8 mouse cellular contexts compared by ENCODE assay signal in genomic region chr2:75589452-75589851, GRCm38 (mm10).
DNase-seq lines count a peak whose midpoint lies in the region; ATAC-seq and TF ChIP-seq lines count a peak whose summit lies in the region.

No protein-coding gene starts in this region.

- no peak for TF ChIP-seq CTCF in liver, postnatal 0 days (IDR thresholded peaks at IDR 0.05; ENCODE audit: low read depth)

- H3K36me3 ChIP-seq in embryonic facial prominence, embryonic 12.5 days, result no peaks in the 10 kb centered on the region
- H3K36me3 ChIP-seq in hindbrain, embryonic 14.5 days (replicated peaks; ENCODE audit: control insufficient read depth, insufficient read depth), result no peaks in the 10 kb centered on the region
- H3K36me3 ChIP-seq in liver, postnatal 0 days (replicated peaks; ENCODE audit: insufficient read depth, low read length), result no peaks in the 10 kb centered on the region
- no peaks in the 10 kb centered on the region for H3K36me3 ChIP-seq in stomach, embryonic 15.5 days

- peak; percentile 34 to 43 for DNase-seq in left cerebral cortex, postnatal 14 days (ENCODE audit: low spot score in 2 of 2)
- no peak for DNase-seq in left cerebral cortex, adult 9 months (ENCODE audit: low spot score in 2 of 2)
- peak; percentile 70 for DNase-seq in hindbrain, embryonic 14.5 days (ENCODE audit: low spot score)
- no peak for DNase-seq in liver, postnatal 0 days
- DNase-seq in cerebellum, postnatal 36 days, result no peak
- no peak for DNase-seq in adrenal gland, adult 2 months

- peaks cover 4% of the 10 kb centered on the region; the same call in 1 of the 2 replicates for H3K4me1 ChIP-seq in embryonic facial prominence, embryonic 12.5 days
- peaks cover 16% of the 10 kb centered on the region; the same call in 1 of the 2 replicates for H3K4me1 ChIP-seq in hindbrain, embryonic 14.5 days (replicated peaks; ENCODE audit: control insufficient read depth, insufficient read depth, low read length)
- H3K4me1 ChIP-seq in liver, postnatal 0 days (ENCODE audit: insufficient read depth), result peaks cover 11% of the 10 kb centered on the region; the same call in 1 of the 2 replicates
- H3K4me1 ChIP-seq in stomach, embryonic 15.5 days, result peaks cover 9% of the 10 kb centered on the region; the same call in 1 of the 2 replicates

- ATAC-seq in embryonic facial prominence, embryonic 12.5 days (ENCODE audit: insufficient number of reproducible peaks, insufficient read depth, low FRiP score, low TSS enrichment), result no peak
- no peak for ATAC-seq in hindbrain, embryonic 14.5 days (ENCODE audit: low FRiP score)
- no peak for ATAC-seq in liver, postnatal 0 days
- peak; percentile 44; the same call in 1 of the 2 replicates for ATAC-seq in stomach, embryonic 15.5 days (ENCODE audit: insufficient read depth, low FRiP score, low read depth)

- H3K4me2 ChIP-seq in embryonic facial prominence, embryonic 12.5 days (replicated peaks), result peak overlapping the region; percentile 37
- H3K4me2 ChIP-seq in hindbrain, embryonic 14.5 days (replicated peaks), result peak overlapping the region; percentile 49
- H3K4me2 ChIP-seq in liver, postnatal 0 days (ENCODE audit: low read depth, low read length), result peak overlapping the region; percentile 50
- peak overlapping the region; percentile 47 for H3K4me2 ChIP-seq in stomach, embryonic 15.5 days

- H3K9me3 ChIP-seq in embryonic facial prominence, embryonic 12.5 days, result no peaks in the 10 kb centered on the region
- no peaks in the 10 kb centered on the region for H3K9me3 ChIP-seq in hindbrain, embryonic 14.5 days (ENCODE audit: control insufficient read depth, low read length)
- no peaks in the 10 kb centered on the region for H3K9me3 ChIP-seq in liver, postnatal 0 days (ENCODE audit: low read length)
- H3K9me3 ChIP-seq in stomach, embryonic 15.5 days, result no peaks in the 10 kb centered on the region

- WGBS in embryonic facial prominence, embryonic 12.5 days, result 3% methylated on average over 19 of the region's 19 CpGs
- 5% methylated on average over 19 of the region's 19 CpGs for WGBS in hindbrain, embryonic 14.5 days
- WGBS in liver, postnatal 0 days (ENCODE audit: insufficient replicate concordance), result 8% methylated on average over 19 of the region's 19 CpGs
- WGBS in stomach, embryonic 15.5 days, result 7% methylated on average over 19 of the region's 19 CpGs

- TF ChIP-seq EP300 in liver, postnatal 0 days (IDR thresholded peaks at IDR 0.05; ENCODE audit: low read depth), result no peak

- intact Hi-C loops in left cerebral cortex, postnatal 14 days (cut with DNase I), result loop anchor here (2.0 to 10.0 kb wide), 5 partner anchors 275 to 889 kb away; no protein-coding TSS in a partner anchor

- no peak overlapping the region for H3K27ac ChIP-seq in embryonic facial prominence, embryonic 12.5 days
- peak overlapping the region; percentile 48 for H3K27ac ChIP-seq in hindbrain, embryonic 14.5 days
- H3K27ac ChIP-seq in liver, postnatal 0 days (ENCODE audit: low read depth), result no peak overlapping the region
- H3K27ac ChIP-seq in stomach, embryonic 15.5 days, result no peak overlapping the region

- H3K9ac ChIP-seq in embryonic facial prominence, embryonic 12.5 days, result no peak overlapping the region
- peak overlapping the region; percentile 35; the same call in 1 of the 2 replicates for H3K9ac ChIP-seq in hindbrain, embryonic 14.5 days
- no peak overlapping the region for H3K9ac ChIP-seq in liver, postnatal 0 days (replicated peaks)
- no peak overlapping the region for H3K9ac ChIP-seq in stomach, embryonic 15.5 days

- H3K27me3 ChIP-seq in embryonic facial prominence, embryonic 12.5 days, result peaks cover 18% of the 10 kb centered on the region; the same call in 1 of the 2 replicates
- peaks cover 5% of the 10 kb centered on the region; the same call in 1 of the 2 replicates for H3K27me3 ChIP-seq in hindbrain, embryonic 14.5 days (ENCODE audit: control insufficient read depth, insufficient read depth, low read length)
- peaks cover 22% of the 10 kb centered on the region for H3K27me3 ChIP-seq in liver, postnatal 0 days (ENCODE audit: insufficient read depth, low read length)
- peaks cover 16% of the 10 kb centered on the region for H3K27me3 ChIP-seq in stomach, embryonic 15.5 days (replicated peaks)

- H3K4me3 ChIP-seq in embryonic facial prominence, embryonic 12.5 days, result 0 out of 2 replicates have a peak overlapping the region, but pooled peaks have one; percentile 9
- H3K4me3 ChIP-seq in hindbrain, embryonic 14.5 days (replicated peaks; ENCODE audit: low read length), result peak overlapping the region; percentile 13
- no peak overlapping the region for H3K4me3 ChIP-seq in liver, postnatal 0 days (ENCODE audit: low read depth, low read length)
- H3K4me3 ChIP-seq in stomach, embryonic 15.5 days (replicated peaks), result no peak overlapping the region

Comparison
In these comparisons a context has a peak if more than half of its experiments do, and no peak if none do; other contexts are left out.
1. DNase-seq: peak in left cerebral cortex, postnatal 14 days (2 of 2) and hindbrain, embryonic 14.5 days (single experiment); none in left cerebral cortex, adult 9 months (0 of 2), liver, postnatal 0 days (single experiment), cerebellum, postnatal 36 days (0 of 2) and adrenal gland, adult 2 months (single experiment).
2. H3K4me3 ChIP-seq: peak in embryonic facial prominence, embryonic 12.5 days (single experiment) and hindbrain, embryonic 14.5 days (single experiment); none in liver, postnatal 0 days (single experiment) and stomach, embryonic 15.5 days (single experiment).
3. Peak in every context shown above with its lines, with median percentiles within 50 percentile points of each other: H3K4me2 ChIP-seq.